Mouse (Mus musculus) frontal cortex, adult (tissue): ENCODE measurements around the gene Unc13a.

Experiments
- ATAC-seq: cut with Nextera tagmentation; 2 replicates; pipeline ENCODE4 v1.9.2; 2017; ENCODE audit warnings: mild to moderate bottlenecking, moderate library complexity, mixed read lengths; ENCODE audit not compliant: low TSS enrichment

The Unc13a gene

DNA sequence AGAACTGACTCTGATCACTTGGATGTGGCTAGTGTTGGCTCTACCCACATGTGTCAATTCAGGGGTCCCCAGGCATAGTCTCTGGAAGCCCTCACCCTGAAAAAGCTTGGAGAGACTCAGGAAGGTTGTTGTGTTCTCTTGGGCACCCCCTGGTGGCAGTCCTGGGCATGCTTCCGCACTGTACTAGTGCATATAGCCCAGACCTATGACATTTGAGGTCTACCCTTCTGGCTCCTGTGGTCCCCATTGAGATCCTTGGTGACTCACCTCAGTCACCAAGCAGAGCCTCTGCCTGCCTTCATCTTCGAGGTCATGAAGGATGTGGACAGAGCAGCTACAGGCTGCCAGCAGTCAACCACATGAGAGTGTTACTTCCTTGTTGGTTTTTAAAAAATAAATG, 84.7 kb downstream of the Unc13a start:
- ATAC-seq: no peak

DNA sequence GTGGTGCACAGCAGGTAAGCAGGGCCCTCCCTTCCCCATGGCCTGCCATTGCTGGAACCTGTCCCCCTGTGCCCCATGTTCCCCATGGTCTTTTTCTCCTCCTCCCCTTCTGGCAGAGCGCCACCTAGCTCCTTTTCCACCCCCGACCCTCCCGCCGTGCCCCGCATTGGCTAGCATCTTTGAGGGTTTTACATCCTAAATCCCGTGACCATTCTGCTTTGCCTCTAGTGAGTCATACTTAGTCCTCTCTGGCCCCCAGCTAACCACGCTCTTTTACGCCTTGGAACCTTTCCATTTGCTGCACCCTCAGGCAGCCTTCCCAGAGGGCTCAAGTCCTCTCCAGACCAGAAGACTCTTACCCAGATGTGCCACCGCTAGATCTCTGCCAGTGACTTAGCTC, 91.4 kb downstream of the Unc13a start:
- ATAC-seq: no peak

DNA sequence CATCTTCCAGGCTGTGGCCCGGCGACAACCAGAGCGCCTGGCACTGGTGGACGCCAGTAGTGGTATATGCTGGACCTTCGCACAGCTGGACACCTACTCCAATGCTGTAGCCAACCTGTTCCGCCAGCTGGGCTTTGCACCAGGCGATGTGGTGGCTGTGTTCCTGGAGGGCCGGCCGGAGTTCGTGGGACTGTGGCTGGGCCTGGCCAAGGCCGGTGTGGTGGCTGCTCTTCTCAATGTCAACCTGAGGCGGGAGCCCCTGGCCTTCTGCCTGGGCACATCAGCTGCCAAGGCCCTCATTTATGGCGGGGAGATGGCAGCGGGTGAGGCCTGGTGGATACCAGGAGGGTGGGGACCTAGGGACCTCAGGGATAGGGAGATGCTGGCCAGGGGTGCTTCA, 92.1 kb downstream of the Unc13a start:
- ATAC-seq: 0 out of 2 replicates have a peak, but pooled peaks have one; percentile 27

DNA sequence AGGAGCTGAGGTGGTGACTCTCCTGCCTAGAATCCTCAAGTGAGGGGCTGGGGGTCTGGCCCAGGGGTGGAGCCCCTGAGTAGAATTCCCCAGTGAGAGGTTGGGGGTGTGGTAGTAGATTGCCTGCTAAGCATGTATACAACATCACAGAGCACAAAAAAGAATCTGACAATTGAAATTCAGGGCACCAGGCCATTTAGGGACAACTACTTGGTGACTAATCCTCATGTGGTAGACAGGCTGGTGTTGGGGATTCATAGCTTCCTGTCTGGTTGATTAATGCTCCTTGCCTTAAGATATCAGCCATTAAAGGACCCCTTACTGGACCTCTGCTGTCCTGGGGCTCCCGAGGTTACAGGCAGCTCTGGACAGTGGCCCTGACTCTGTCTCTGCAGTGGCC, 92.5 kb downstream of the Unc13a start:
- ATAC-seq: no peak

DNA sequence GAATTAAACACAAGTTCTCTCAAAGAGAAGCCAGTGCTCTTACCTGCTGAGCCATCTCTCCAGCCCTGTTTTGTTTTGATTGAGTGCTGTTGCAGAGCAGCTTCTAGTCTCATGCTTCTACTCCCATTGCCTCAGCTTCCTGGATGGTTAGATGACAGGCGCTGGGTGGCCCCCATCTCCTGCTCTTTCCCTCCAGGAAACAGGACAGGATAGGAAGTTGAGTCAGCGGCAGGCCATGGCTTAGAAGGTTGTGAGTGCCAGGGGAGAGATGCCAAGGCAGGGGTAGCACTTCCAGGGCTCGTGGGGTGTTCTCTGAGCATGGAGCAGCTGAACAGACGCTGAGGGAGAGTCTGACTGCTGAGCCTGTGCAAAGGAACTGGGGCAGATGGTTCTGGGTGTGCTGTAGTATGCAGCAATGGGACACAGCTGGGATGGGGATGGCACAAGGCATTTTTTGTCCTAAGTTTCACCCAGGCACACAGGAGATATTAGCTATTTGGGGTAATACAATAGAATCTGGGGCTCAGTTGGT, 93.6 kb downstream of the Unc13a start:
- no peak for ATAC-seq

DNA sequence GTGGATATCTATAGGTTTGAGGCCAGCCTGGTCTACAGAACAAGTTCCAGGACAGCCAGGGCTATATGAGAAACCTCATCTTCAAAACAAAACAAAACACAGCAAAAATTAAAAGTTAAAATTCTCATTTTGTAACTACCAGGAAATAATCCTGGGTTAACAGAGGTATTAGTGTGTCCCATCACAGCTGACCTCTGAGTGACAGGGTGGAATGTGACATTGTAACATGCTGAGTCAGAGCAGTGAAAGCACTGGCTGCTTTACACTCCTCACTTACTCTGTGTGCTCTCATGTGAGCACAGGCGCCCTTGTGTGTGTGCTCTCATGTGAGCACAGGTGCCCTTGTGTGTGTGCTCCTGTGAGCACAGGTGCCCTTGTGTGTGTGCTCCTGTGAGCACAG, 96.5 kb downstream of the Unc13a start:
- no peak for ATAC-seq

DNA sequence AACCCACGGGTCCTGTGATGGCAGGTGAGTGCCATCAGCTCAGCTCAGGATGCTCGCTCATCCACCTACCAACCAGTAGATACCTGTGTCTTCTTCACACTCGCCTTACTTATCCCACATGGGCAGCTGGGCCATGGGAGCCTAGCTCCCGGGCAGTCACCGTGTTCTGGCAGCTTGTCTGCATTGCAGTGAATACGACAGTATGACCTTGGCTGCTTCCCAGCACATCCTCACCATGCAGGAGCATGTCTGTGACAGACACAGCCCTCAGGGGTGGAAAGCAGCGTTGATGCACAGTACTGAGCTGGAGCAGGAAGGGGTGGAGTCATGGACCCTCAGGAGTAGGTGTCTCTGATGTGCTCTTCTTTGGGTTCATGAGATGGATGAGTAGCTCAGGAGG, 97.1 kb downstream of the Unc13a start:
- ATAC-seq: no peak
